Mouse (Mus musculus) forebrain, embryonic 13.5 days (tissue): ENCODE data around the gene 4933417A18Rik. TPM values are rescaled to one million over a fixed set of nuclear protein-coding genes. Genes with fewer than 3 reads are reported as not detected.
"Not testable (repeated sequence)": the region's sequence is repeated elsewhere in the genome, so short reads cannot be mapped to it uniquely, and the experiment has no call there.

Experiments
- ATAC-seq: fragments of 200-750 bp; cut with Nextera tagmentation; 2 replicates; pipeline ENCODE4 v1.8.0; 2017
- H3K27ac ChIP-seq: fragments of 300-500 bp; sonication (generic); 2 replicates; pipeline ENCODE4 v1.5.1; 2015; ENCODE audit warnings: inconsistent platforms, mild to moderate bottlenecking, moderate library complexity
- H3K27me3 ChIP-seq: fragments of 300-500 bp; sonication (generic); 2 replicates; pipeline ENCODE4 v1.6.1; 2015; ENCODE audit warnings: mild to moderate bottlenecking, inconsistent platforms
- H3K36me3 ChIP-seq: fragments of 300-500 bp; sonication (generic); 2 replicates; pipeline ENCODE4 v1.6.1; 2015; ENCODE audit warnings: mild to moderate bottlenecking, inconsistent platforms; ENCODE audit not compliant: poor library complexity, severe bottlenecking
- H3K4me1 ChIP-seq: fragments of 300-500 bp; sonication (generic); 2 replicates; pipeline ENCODE4 v1.6.1; 2015; ENCODE audit warnings: inconsistent platforms
- H3K4me2 ChIP-seq: fragments of 300-500 bp; sonication (generic); 2 replicates; pipeline ENCODE4 v1.6.1; 2015; ENCODE audit warnings: inconsistent platforms, mild to moderate bottlenecking, moderate library complexity
- H3K4me3 ChIP-seq: fragments of 300-500 bp; sonication (generic); 2 replicates; pipeline ENCODE4 v1.5.1; 2015; ENCODE audit warnings: mild to moderate bottlenecking, inconsistent platforms
- H3K9ac ChIP-seq: fragments of 300-500 bp; sonication (generic); 2 replicates; pipeline ENCODE4 v1.6.1; 2015; ENCODE audit warnings: mild to moderate bottlenecking, inconsistent platforms
- H3K9me3 ChIP-seq: fragments of 300-500 bp; sonication (generic); replicated peaks from 2 replicates; pipeline ENCODE4 v1.6.1; 2016; ENCODE audit warnings: inconsistent platforms
- WGBS: fragments of 180-500 bp; shearing (Covaris S2); methylation state at CpG from one replicate; pipeline ENCODE4 v1.1.7; 2015; 5-methylcytosine and 5-hydroxymethylcytosine counted together
- polyA plus RNA-seq: library from polyadenylated mRNA; unstranded; fragments of >200 nt; fragmentation: Nextera tagmentation; extraction: Ambion mirVana; gene quantifications from 2 replicates; pipeline ENCODE4 v1.2.1, GENCODE M21; 2015

4933417A18Rik gene
- polyA plus RNA-seq, 1 experiment from 2014 or later = not detected

DNA sequence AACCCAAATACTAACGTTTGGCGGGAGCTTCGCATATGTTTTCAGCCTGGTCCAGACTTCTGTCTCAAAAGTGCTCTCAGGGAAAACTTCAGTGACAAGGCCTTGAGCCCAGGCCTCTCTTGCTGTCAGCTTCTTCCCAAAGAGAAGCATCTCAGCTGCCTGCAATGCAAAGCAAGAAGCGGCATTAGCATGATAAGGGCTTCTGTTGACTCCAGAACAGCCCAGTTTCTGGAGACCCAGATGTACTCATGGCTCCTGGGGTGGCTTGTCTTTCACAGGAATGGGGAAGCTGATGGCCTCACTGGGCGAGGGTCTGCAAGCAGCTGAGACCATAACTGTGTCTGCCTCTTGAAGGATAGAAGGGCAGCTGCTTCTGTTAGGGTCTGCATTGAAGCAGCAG lies 54.4 kb downstream of the 4933417A18Rik start:
- peaks cover 69% of the 10 kb centered on the region for H3K36me3 ChIP-seq
- H3K27me3 ChIP-seq, H3K27ac ChIP-seq, H3K4me3 ChIP-seq, H3K9ac ChIP-seq, H3K9me3 ChIP-seq, H3K4me1 ChIP-seq, ATAC-seq, H3K4me2 ChIP-seq: not testable (repeated sequence)
- 70% methylated on average over 5 of the region's 5 CpGs for WGBS

GRCm38 (mm10) chr13:34983479-34983878 lies 59.3 kb downstream of the 4933417A18Rik start:
- not testable (repeated sequence) for H3K4me2 ChIP-seq, H3K27me3 ChIP-seq, H3K9ac ChIP-seq, ATAC-seq, H3K4me1 ChIP-seq, H3K27ac ChIP-seq, H3K4me3 ChIP-seq, H3K9me3 ChIP-seq
- H3K36me3 ChIP-seq = peaks cover 90% of the 10 kb centered on the region
- WGBS = 100% methylated on average over 1 of the region's 1 CpGs

DNA sequence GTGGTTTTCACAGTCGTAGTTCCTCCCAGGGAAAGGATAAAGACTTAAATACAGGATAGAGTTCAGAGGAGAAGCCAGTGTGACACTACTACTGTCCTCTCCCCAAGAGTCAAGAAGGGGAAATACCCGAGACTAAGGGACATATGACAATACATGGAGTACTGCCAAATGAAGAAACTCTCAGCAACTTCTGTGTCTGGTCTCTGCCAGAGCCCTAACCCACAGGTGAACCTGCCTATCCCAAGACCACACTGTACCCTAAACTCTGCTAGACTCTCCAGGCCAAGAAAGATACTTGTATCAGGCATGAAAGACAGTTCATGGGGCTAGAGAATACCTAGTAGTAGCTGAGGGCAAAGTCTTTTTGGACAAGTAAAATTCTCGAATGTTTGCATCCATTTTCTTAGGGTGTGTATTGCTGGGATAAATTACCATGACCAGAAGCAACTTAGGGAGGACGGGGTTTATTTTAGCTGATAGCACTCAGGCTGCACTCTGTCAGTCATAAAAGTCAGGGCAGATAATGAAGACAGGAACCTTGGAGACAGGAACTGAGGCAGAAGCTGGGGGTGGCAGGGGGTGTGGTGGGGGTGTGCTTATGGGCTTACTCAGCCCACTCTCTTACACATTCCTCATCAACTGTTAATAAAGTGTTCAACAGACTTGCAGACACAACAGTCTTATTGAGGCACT lies 67.5 kb downstream of the 4933417A18Rik start:
- H3K36me3 ChIP-seq = peaks cover 39% of the 10 kb centered on the region
- H3K27ac ChIP-seq = no peak overlapping the region
- no peak for ATAC-seq
- H3K4me1 ChIP-seq = peaks cover 25% of the 10 kb centered on the region
- WGBS = 82% methylated on average over 4 of the region's 4 CpGs
- no peaks in the 10 kb centered on the region for H3K27me3 ChIP-seq
- no peak overlapping the region for H3K4me3 ChIP-seq
- no peak overlapping the region for H3K4me2 ChIP-seq
- no peak overlapping the region for H3K9ac ChIP-seq
- H3K9me3 ChIP-seq = no peaks in the 10 kb centered on the region

DNA sequence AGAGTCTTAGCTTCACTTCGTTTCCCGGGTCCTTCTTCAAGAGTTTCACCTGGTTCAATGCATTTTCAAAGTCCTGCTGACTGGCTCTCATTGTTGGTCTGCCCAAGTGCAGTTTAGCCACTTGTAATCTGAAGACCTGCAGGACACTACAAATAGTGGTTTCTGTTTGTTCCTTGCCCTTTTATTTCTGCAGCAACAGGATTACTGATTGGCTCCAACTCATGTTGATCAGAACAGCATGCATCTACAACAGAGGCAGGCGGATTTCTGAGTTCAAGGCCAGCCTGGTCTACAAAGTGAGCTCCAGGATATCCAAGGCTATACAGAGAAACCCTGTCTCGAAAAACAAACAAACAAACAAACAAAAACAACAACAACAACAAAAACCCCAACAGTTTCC lies 68.9 kb downstream of the 4933417A18Rik start:
- 67% methylated on average over 4 of the region's 4 CpGs for WGBS
- peak overlapping the region; percentile 61 for H3K4me2 ChIP-seq
- H3K27ac ChIP-seq = peak overlapping the region; percentile 59; the same call in 1 of the 2 replicates
- ATAC-seq = no peak
- peaks cover 25% of the 10 kb centered on the region for H3K36me3 ChIP-seq
- peak overlapping the region; percentile 73 for H3K9ac ChIP-seq
- peak overlapping the region; percentile 63 for H3K4me3 ChIP-seq
- no peaks in the 10 kb centered on the region for H3K9me3 ChIP-seq
- no peaks in the 10 kb centered on the region for H3K27me3 ChIP-seq
- peaks cover 25% of the 10 kb centered on the region for H3K4me1 ChIP-seq

GRCm38 (mm10) chr13:34993595-34993982 lies 69.4 kb downstream of the 4933417A18Rik start:
- Histone ChIP-seq H3K9ac (peak overlapping the region; percentile 73), H3K36me3 (peaks cover 20% of the 10 kb centered on the region), H3K4me3 (peak overlapping the region; percentile 63), H3K9me3 (no peaks in the 10 kb centered on the region), H3K4me2 (peak overlapping the region; percentile 61), H3K27me3 (no peaks in the 10 kb centered on the region), H3K27ac (peak overlapping the region; percentile 59), H3K4me1 (peaks cover 25% of the 10 kb centered on the region)
- peak; percentile 61 for ATAC-seq
- WGBS = 1% methylated on average over 22 of the region's 22 CpGs

DNA sequence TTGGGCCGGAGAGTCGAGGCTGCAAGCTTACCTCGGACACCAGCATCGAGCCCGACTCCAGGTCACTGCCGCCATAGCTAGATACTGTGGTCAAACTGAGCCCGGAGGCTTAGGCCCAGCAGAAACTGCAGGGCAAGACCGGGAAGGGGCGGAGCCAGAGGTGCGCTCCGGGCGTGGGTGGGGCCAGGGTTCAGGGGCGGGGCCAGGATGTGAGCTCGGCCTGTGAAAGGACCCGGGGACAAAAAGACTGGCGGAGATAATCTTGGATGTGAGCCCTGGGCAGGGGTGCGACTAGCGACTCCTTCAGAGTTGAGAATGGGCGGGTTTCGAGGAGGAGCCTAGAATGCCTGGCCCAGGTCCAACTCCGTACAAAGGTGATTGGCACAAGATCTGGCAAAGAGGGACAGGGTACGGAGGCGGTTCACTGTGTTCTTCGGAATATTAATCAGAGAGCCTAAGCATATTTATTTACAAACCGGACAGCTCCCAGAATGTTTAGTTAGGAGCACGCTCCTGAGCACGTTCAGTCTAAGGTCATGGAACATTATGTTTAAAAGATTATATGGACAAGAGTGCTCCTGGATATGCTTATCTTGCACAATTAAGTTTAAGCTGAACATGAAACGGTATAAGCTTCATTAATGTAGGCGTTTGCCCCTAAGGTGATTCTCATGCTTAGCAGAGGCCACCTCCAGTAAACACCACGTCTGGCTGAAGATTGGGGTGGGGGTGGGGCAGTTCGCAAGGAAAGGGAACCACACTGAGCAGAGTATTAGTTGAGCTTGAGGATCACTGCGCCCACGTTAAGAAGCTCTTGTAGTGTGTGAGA lies 70.0 kb downstream of the 4933417A18Rik start:
- peaks cover 25% of the 10 kb centered on the region for H3K4me1 ChIP-seq
- WGBS = 1% methylated on average over 33 of the region's 33 CpGs

DNA sequence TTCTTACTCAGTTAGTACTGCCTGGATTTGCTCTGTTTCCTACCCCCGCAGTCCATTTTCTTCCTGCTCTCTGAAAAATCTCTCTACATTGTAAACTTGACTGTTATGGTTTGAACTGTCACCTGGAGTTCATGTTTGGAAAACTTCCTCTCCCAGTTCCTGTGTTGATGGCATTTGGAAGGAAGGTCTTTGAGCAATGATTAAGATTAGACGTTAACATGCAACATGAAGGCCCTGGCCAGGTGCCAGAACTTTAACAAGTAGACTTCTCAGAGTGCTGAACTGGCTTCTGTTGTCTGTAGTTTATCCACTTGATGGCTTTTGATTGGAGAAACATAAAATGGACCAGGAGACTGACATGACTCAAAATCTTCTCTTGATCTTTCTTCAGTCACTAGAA lies 71.7 kb downstream of the 4933417A18Rik start:
- no peak overlapping the region for H3K4me3 ChIP-seq
- H3K4me2 ChIP-seq = no peak overlapping the region
- no peaks in the 10 kb centered on the region for H3K27me3 ChIP-seq
- ATAC-seq = no peak
- peaks cover 25% of the 10 kb centered on the region for H3K4me1 ChIP-seq
- 0 out of 2 replicates have a peak, but pooled peaks cover under 1% of the 10 kb centered on the region for H3K36me3 ChIP-seq
- H3K27ac ChIP-seq = no peak overlapping the region
- H3K9ac ChIP-seq = no peak overlapping the region
- no peaks in the 10 kb centered on the region for H3K9me3 ChIP-seq
- WGBS = 69% methylated on average over 2 of the region's 2 CpGs

More for the DNA sequence above, 70.0 kb downstream of the 4933417A18Rik start:
- ATAC-seq = peak; percentile 96
- peaks cover 14% of the 10 kb centered on the region for H3K36me3 ChIP-seq
- H3K4me2 ChIP-seq = peak overlapping the region; percentile 61
- H3K9ac ChIP-seq = peak overlapping the region; percentile 73
- H3K4me3 ChIP-seq = peak overlapping the region; percentile 63
- no peaks in the 10 kb centered on the region for H3K27me3 ChIP-seq
- H3K27ac ChIP-seq = peak overlapping the region; percentile 59
- no peaks in the 10 kb centered on the region for H3K9me3 ChIP-seq

Other genes with a start within 250 kb of the 4933417A18Rik start
- gene Fam50b, start 189.6 kb upstream of the 4933417A18Rik start, polyA plus RNA-seq = not detected in 2 replicates
- gene Prpf4b, start 49.1 kb upstream of the 4933417A18Rik start, polyA plus RNA-seq = 83.6 and 89.6 TPM in 2 replicates
- gene Fam217a, start 99 bp upstream of the 4933417A18Rik start, polyA plus RNA-seq = 0.48 and 0.52 TPM in 2 replicates
- gene Eci3, start 39.4 kb downstream of the 4933417A18Rik start, polyA plus RNA-seq = 0.21 TPM in 1 of 2 replicates, not detected in the other
- 131 and 135 TPM in 2 replicates for gene Eci2, start 102.7 kb downstream of the 4933417A18Rik start, polyA plus RNA-seq